Mouse (Mus musculus): ENCODE data around the gene Gm11011. TPM values are rescaled to one million over a fixed set of nuclear protein-coding genes. Genes with fewer than 3 reads are reported as not detected.

The Gm11011 gene
- total and polyA plus RNA-seq, 2 experiments from 2014 or later = not detected

- Histone ChIP-seq H3K4me1 (ENCODE audit: insufficient read depth) (no peaks in the 10 kb centered on the region), H3K4me3 (ENCODE audit: low read depth, low read length) (no peak overlapping the region), H3K27ac (ENCODE audit: low read depth, low read length) (no peak overlapping the region), H3K9me3 (ENCODE audit: low read length) (no peaks in the 10 kb centered on the region), H3K36me3 (ENCODE audit: insufficient read depth) (no peaks in the 10 kb centered on the region), H3K9ac (no peak overlapping the region), H3K4me2 (ENCODE audit: low read depth) (no peak overlapping the region), H3K27me3 (ENCODE audit: insufficient read depth, low read length) (no peaks in the 10 kb centered on the region)
- no peak for TF ChIP-seq CTCF (IDR thresholded peaks at IDR 0.05; ENCODE audit: low read depth)
- ATAC-seq (peak; percentile 68; the same call in 1 of the 2 replicates), DNase-seq (peak; percentile 10)
- WGBS = 57% methylated on average over 7 of the region's 7 CpGs
Measured at GRCm38 (mm10) chr2:169577508-169578196, 9.9 kb downstream of the Gm11011 start.

DNA sequence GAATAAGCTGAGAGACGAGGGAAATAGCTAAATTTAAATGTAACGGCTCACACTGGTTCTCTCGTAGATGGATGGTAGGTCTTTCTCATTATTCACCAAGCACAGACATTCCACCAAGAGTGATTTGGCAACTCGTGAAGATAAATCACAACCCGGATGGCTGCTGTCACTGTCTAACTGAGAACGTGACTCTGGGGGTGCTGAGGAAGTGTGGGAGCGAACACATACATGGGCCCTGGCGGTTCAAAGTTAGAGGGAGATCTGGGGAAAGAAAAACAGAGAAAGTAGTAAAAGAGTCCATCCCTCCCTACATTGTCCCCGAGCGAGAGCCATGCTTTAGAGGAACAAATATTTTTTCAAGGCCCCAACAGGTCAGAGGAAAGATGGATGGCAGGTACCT, 17.5 kb downstream of the Gm11011 start:
- H3K4me2 ChIP-seq (ENCODE audit: low read depth) = no peak overlapping the region
- DNase-seq (no peak), ATAC-seq (no peak)
- no peak overlapping the region for H3K4me3 ChIP-seq (ENCODE audit: low read depth, low read length)
- WGBS = 89% methylated on average over 10 of the region's 10 CpGs
- no peak overlapping the region for H3K9ac ChIP-seq
- no peaks in the 10 kb centered on the region for H3K9me3 ChIP-seq (ENCODE audit: low read length)
- H3K27me3 ChIP-seq (ENCODE audit: insufficient read depth, low read length) = no peaks in the 10 kb centered on the region
- no peaks in the 10 kb centered on the region for H3K36me3 ChIP-seq (ENCODE audit: insufficient read depth)
- no peak overlapping the region for H3K27ac ChIP-seq (ENCODE audit: low read depth, low read length)
- TF ChIP-seq CTCF (IDR thresholded peaks at IDR 0.05; ENCODE audit: low read depth) = no peak
- no peaks in the 10 kb centered on the region for H3K4me1 ChIP-seq (ENCODE audit: insufficient read depth)

- DNase-seq = no peak
- Histone ChIP-seq H3K36me3 (ENCODE audit: insufficient read depth) (no peaks in the 10 kb centered on the region), H3K27ac (ENCODE audit: low read depth, low read length) (no peak overlapping the region), H3K27me3 (ENCODE audit: insufficient read depth, low read length) (no peaks in the 10 kb centered on the region), H3K9ac (no peak overlapping the region), H3K4me3 (ENCODE audit: low read depth, low read length) (no peak overlapping the region), H3K9me3 (ENCODE audit: low read length) (no peaks in the 10 kb centered on the region), H3K4me1 (ENCODE audit: insufficient read depth) (no peaks in the 10 kb centered on the region), H3K4me2 (ENCODE audit: low read depth) (no peak overlapping the region)
- no peak for ATAC-seq
- 54% methylated on average over 4 of the region's 4 CpGs for WGBS
- TF ChIP-seq CTCF (IDR thresholded peaks at IDR 0.05; ENCODE audit: low read depth) = no peak
Measured at GRCm38 (mm10) chr2:169566159-169566558, 21.4 kb downstream of the Gm11011 start.

DNA sequence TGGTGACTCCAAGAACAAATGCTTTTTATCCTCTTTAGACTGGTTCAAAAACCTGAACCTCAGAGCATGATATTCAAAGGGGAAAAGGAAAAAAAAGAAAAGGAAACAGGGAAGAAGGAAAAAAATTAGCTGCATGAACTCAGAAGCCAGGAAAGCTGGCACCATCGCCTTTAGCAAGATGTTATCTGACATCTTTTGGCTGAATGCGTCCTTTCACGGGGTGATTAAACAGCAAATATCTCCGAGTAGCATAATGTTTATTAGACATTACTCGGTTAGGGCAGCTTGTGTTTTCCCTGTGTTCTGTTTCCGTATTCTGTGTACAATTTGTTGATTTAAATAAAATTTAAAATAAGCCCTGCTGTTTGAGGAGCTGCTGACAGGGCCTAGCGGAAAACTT, 21.8 kb downstream of the Gm11011 start:
- no peak overlapping the region for H3K4me3 ChIP-seq (ENCODE audit: low read depth, low read length)
- DNase-seq = peak; percentile 44
- no peaks in the 10 kb centered on the region for H3K4me1 ChIP-seq (ENCODE audit: insufficient read depth)
- no peak overlapping the region for H3K9ac ChIP-seq
- TF ChIP-seq CTCF (IDR thresholded peaks at IDR 0.05; ENCODE audit: low read depth) = no peak
- 47% methylated on average over 7 of the region's 7 CpGs for WGBS
- no peak overlapping the region for H3K27ac ChIP-seq (ENCODE audit: low read depth, low read length)
- H3K4me2 ChIP-seq (ENCODE audit: low read depth) = no peak overlapping the region
- no peaks in the 10 kb centered on the region for H3K36me3 ChIP-seq (ENCODE audit: insufficient read depth)
- no peaks in the 10 kb centered on the region for H3K27me3 ChIP-seq (ENCODE audit: insufficient read depth, low read length)
- H3K9me3 ChIP-seq (ENCODE audit: low read length) = no peaks in the 10 kb centered on the region
- ATAC-seq = no peak

- no peak overlapping the region for H3K4me2 ChIP-seq (ENCODE audit: low read depth)
- DNase-seq (no peak), ATAC-seq (no peak)
- H3K9ac ChIP-seq = no peak overlapping the region
- H3K4me3 ChIP-seq (ENCODE audit: low read depth, low read length) = no peak overlapping the region
- no peaks in the 10 kb centered on the region for H3K4me1 ChIP-seq (ENCODE audit: insufficient read depth)
- no peaks in the 10 kb centered on the region for H3K9me3 ChIP-seq (ENCODE audit: low read length)
- TF ChIP-seq CTCF (IDR thresholded peaks at IDR 0.05; ENCODE audit: low read depth) = no peak
- H3K27me3 ChIP-seq (ENCODE audit: insufficient read depth, low read length) = no peaks in the 10 kb centered on the region
- 92% methylated on average over 7 of the region's 7 CpGs for WGBS
- H3K36me3 ChIP-seq (ENCODE audit: insufficient read depth) = no peaks in the 10 kb centered on the region
- no peak overlapping the region for H3K27ac ChIP-seq (ENCODE audit: low read depth, low read length)
Measured at GRCm38 (mm10) chr2:169545674-169546073, 41.9 kb downstream of the Gm11011 start.

DNA sequence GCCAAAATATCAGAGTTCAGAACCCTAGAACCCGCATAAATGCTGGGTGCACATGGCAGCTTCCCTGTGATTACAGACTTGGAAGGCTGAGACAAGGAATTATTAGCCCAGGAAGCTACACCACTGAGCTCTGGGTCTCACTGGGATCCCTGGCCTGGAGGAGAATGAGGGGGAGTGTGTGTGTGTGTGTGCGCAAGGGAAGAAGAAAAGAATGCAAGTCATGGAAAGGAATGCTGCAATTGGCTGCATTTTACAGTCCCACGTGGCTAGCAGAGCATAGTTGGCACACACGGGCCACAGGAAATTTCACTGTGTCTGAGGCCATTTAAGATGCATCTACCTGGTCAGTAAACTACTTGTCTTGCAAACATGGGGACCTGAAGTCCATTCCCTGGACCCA, 48.6 kb downstream of the Gm11011 start:
- 71% methylated on average over 4 of the region's 4 CpGs for WGBS
- Histone ChIP-seq H3K9me3 (ENCODE audit: low read length) (no peaks in the 10 kb centered on the region), H3K4me1 (ENCODE audit: insufficient read depth) (no peaks in the 10 kb centered on the region), H3K36me3 (ENCODE audit: insufficient read depth) (no peaks in the 10 kb centered on the region), H3K4me3 (ENCODE audit: low read depth, low read length) (no peak overlapping the region), H3K9ac (no peak overlapping the region), H3K27ac (ENCODE audit: low read depth, low read length) (no peak overlapping the region), H3K27me3 (ENCODE audit: insufficient read depth, low read length) (no peaks in the 10 kb centered on the region), H3K4me2 (ENCODE audit: low read depth) (no peak overlapping the region)
- ATAC-seq (no peak), DNase-seq (no peak)
- no peak for TF ChIP-seq CTCF (IDR thresholded peaks at IDR 0.05; ENCODE audit: low read depth)

Other genes starting within 250 kb of the Gm11011 start
- 26.1 and 29.2 TPM in 2 replicates for gene Tshz2, start 45.3 kb upstream of the Gm11011 start, total RNA-seq (2014; rRNA removed)
- gene Tshz2, start 45.3 kb upstream of the Gm11011 start, polyA plus RNA-seq (2015; fragmentation: Nextera tagmentation; extraction: Ambion mirVana) = 8.8 and 19.7 TPM in 2 replicates

Measured in forebrain, postnatal 0 days (tissue).